Mouse (Mus musculus) adipose tissue, adult 10 weeks (tissue): ENCODE results near the gene Spc24. TPM values are rescaled to one million over a fixed set of nuclear protein-coding genes. Genes with fewer than 3 reads are reported as not detected.

ENCODE experiments used
- polyA plus RNA-seq: library from polyadenylated mRNA; stranded (reverse); fragments of 350-450 nt; fragmentation: Illumina TruSeq; extraction: RNeasy Lipid Tissue Mini Kit (QIAGEN cat#74804); gene quantifications from one replicate; pipeline ENCODE4 v1.2.3, GENCODE M21; 2014; ENCODE audit warnings: low read depth, low replicate concordance

Spc24 gene
- polyA plus RNA-seq = 2.0 TPM

DNA sequence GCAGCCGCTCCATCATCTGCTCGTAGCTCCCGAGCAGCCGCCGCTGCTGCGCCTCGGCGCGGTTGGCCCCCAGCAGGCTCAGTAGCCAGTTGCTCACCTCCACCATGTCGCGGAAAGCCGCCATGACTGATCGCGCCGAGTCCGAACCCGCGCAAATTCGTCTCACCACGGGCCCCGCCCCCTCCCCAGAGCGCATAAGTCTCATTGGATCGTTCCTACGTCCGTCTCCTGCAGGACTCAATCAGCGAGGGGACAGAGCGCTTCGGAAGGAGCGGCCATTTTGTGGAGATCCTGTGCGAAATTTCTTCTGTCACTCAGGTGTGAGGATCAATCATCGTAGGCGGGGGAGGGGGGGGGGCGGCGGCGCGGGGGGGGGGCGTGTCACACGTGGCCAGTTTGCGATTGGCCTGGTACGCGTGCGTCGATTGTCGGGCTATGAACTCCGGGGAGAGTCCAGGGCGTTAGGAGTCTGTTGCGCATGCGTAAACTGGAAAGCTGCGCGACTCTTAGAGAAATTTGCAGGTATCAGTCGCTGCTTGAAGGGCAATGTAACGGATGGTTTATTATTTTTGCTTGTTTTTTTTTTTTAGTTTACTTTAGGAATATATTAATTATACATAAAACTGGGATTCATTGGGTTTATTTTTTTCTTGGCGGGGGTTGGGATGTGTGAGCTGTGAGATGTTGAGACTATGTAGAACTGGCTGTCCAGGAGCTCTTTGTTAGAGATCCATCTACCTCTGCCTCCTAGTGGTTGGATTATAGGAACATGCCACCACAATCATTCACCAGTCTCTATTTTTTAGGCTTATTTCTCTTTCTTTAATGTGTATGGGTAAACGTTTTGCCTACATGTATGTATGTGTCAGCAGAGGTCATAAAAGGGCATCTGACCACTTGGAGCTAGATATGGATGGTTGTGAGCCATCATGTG is at the start of gene Spc24:
Spc24 (minus strand) TSS at position 149 of the 934 bp plus-strand sequence.

DNA sequence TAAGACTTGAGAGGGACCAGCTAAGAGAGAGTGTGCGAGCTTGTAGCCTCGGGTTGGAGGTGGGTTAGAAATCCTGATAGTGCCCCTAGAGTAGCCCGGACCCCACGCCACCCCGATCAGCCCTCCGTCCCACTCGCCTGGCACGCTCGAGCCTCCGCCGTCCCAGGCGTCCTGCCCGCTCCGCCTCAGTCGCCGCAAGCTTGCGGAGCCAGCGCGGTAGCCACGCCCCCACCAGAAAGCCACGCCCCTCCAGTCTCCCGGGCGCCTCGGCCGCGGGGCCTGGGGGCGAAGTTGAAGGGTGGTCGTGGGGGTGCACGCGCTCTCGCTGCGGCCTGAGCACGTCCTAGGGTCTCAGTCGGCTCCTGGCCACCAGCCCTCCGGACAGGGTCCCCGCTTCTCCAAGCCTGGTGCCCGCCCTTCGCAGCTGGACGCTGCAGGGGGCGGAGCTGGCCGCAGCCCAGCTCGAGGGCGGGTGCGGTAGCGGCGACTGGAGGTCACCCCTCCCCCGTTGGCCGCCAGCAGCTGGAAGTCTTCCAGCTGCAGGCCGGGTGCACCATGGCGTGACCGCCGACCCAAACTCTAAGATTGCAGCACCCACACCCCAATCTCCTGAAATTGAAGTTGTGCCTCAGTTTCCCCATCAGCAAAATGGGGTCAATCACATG is 38.4 kb upstream of the Spc24 start, which contains the start of gene Kank2:
Kank2 (minus strand) TSS at position 400 of the 665 bp plus-strand sequence.

DNA sequence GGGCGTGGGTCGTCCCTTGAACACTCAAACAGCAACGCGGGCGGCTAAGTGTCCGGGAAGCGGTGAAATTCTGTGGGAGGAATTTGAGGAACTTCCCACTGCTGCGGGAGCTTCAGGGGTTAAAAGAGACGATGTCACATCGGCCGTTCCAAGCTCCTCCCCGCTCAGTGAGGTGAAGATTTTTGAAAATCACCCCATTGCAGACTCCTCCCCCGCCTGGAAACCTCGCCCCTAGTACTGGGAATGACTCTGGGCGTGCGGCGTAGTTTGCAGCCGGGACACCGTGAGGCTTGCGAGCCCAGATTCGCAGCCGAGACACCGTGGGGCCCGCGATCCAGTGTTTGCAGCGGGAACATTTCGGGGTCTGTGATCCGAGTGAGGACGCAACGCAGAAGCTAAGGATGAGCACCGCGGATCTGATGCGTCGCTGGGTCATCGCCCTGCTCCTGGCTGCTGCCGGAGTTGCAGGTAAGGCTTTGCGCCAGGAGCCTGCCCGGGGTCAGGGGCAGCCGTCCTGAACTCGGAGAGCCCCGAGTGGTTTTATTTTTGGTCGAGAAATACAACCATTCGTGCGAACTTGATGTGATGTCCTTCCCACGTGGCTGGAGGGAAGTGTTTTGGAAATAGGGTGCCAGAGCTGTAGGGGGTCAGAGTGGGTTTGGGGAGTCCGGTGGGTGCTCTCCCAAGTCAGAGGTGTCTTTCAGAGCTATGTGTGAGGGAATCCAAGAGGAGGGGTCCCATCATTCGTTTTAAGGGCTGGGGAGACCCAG is 36.5 kb downstream of the Spc24 start, which contains the start of gene Ldlr:
Ldlr (plus strand) TSS at position 107 of the 770 bp plus-strand sequence.

Other genes with a start within 250 kb of the Spc24 start
- 5.3 TPM for gene AB124611, start 234.1 kb downstream of the Spc24 start, polyA plus RNA-seq
- gene Carm1, start 213.4 kb downstream of the Spc24 start, polyA plus RNA-seq = 34.6 TPM
- 34.9 TPM for gene Timm29, start 167.6 kb downstream of the Spc24 start, polyA plus RNA-seq
- 67.9 TPM for gene Yipf2, start 167.5 kb downstream of the Spc24 start, polyA plus RNA-seq
- 40.6 TPM for gene Smarca4, start 144.1 kb downstream of the Spc24 start, polyA plus RNA-seq
- 20.8 TPM for gene Ldlr, start 36.8 kb downstream of the Spc24 start, polyA plus RNA-seq
- gene Kank2, start 38.4 kb upstream of the Spc24 start, polyA plus RNA-seq = 19.9 TPM
- gene Angptl8, start 75.2 kb upstream of the Spc24 start, polyA plus RNA-seq = 3.0 TPM
- gene Dock6, start 92.3 kb upstream of the Spc24 start, polyA plus RNA-seq = 30.9 TPM
- gene Rab3d, start 157.9 kb upstream of the Spc24 start, polyA plus RNA-seq = 36.3 TPM
- gene Ccdc159, start 167.2 kb upstream of the Spc24 start, polyA plus RNA-seq = 8.7 TPM
- gene Tmem205, start 167.3 kb upstream of the Spc24 start, polyA plus RNA-seq = 141 TPM
- 7.7 TPM for gene Plppr2, start 176.7 kb upstream of the Spc24 start, polyA plus RNA-seq
- gene Swsap1, start 195.5 kb upstream of the Spc24 start, polyA plus RNA-seq = 15.6 TPM
- gene Epor, start 203.2 kb upstream of the Spc24 start, polyA plus RNA-seq = 4.1 TPM
- gene Rgl3, start 229.1 kb upstream of the Spc24 start, polyA plus RNA-seq = 23.4 TPM
- gene Ccdc151, start 242.3 kb upstream of the Spc24 start, polyA plus RNA-seq = 2.1 TPM
- 107 TPM for gene Prkcsh, start 242.5 kb upstream of the Spc24 start, polyA plus RNA-seq